Mouse (Mus musculus) kidney, adult 9 months (tissue): ENCODE data around the gene Asxl1.

Experiments
- DNase-seq: peaks from one replicate; pipeline ENCODE4 v3.0.0; 2022

Gene Asxl1

GRCm38 (mm10) chr2:153417841-153418240, 72.2 kb downstream of the Asxl1 start:
- no peak for DNase-seq

- no peak for DNase-seq
These were observed 72.8 kb downstream of the Asxl1 start for GRCm38 (mm10) chr2:153418381-153418780.

GRCm38 (mm10) chr2:153421233-153421632, 75.6 kb downstream of the Asxl1 start:
- DNase-seq = no peak

GRCm38 (mm10) chr2:153422051-153422450, 76.4 kb downstream of the Asxl1 start:
- DNase-seq = peak; percentile 38

- DNase-seq = no peak
These were observed 77.5 kb downstream of the Asxl1 start for GRCm38 (mm10) chr2:153423113-153423512.

- no peak for DNase-seq
These were observed 78.9 kb downstream of the Asxl1 start for GRCm38 (mm10) chr2:153424557-153424956.

GRCm38 (mm10) chr2:153425124-153425844, 79.7 kb downstream of the Asxl1 start:
- no peak for DNase-seq

- no peak for DNase-seq
These were observed 80.5 kb downstream of the Asxl1 start for GRCm38 (mm10) chr2:153425998-153426670.

GRCm38 (mm10) chr2:153426931-153427330, 81.3 kb downstream of the Asxl1 start:
- DNase-seq = no peak

GRCm38 (mm10) chr2:153428485-153428884, 82.9 kb downstream of the Asxl1 start:
- no peak for DNase-seq

- DNase-seq = no peak
These were observed 84.9 kb downstream of the Asxl1 start for GRCm38 (mm10) chr2:153430571-153430970.

GRCm38 (mm10) chr2:153432492-153432891, 86.9 kb downstream of the Asxl1 start:
- peak; percentile 38 for DNase-seq

- DNase-seq = no peak
These were observed 88.2 kb downstream of the Asxl1 start for GRCm38 (mm10) chr2:153433859-153434258.

GRCm38 (mm10) chr2:153434880-153435831, 89.5 kb downstream of the Asxl1 start:
- peak; percentile 83 for DNase-seq

GRCm38 (mm10) chr2:153436641-153437305, 91.1 kb downstream of the Asxl1 start:
- DNase-seq = peak; percentile 81

- DNase-seq = peak; percentile 52
These were observed 91.7 kb downstream of the Asxl1 start for GRCm38 (mm10) chr2:153437306-153437659.

- DNase-seq = peak; percentile 57
These were observed 95.1 kb downstream of the Asxl1 start for GRCm38 (mm10) chr2:153440755-153441154.

GRCm38 (mm10) chr2:153441228-153441627, 95.6 kb downstream of the Asxl1 start:
- DNase-seq = no peak

- DNase-seq = no peak
These were observed 97.1 kb downstream of the Asxl1 start for GRCm38 (mm10) chr2:153442720-153443119.

GRCm38 (mm10) chr2:153443434-153444240, 98.0 kb downstream of the Asxl1 start:
- peak; percentile 36 for DNase-seq

GRCm38 (mm10) chr2:153444254-153445136, 98.9 kb downstream of the Asxl1 start:
- DNase-seq = peak; percentile 61
